Mouse (Mus musculus) brain, embryonic 14.5 days (tissue): Measurements from ENCODE around the gene Ankrd63.

Source experiments
- CTCF ChIP-seq: fragments of 200-500 bp; IDR thresholded peaks from 2 replicates; pipeline ENCODE4 v1.5.1; 2012; ENCODE audit warnings: inconsistent platforms, mild to moderate bottlenecking, moderate library complexity, borderline replicate concordance; ENCODE audit not compliant: insufficient read depth, insufficient read length; ENCODE audit errors: extremely low read depth
- POLR2A ChIP-seq: fragments of 200-500 bp; IDR thresholded peaks from 2 replicates; pipeline ENCODE4 v1.6.1; 2012; ENCODE audit warnings: mild to moderate bottlenecking, inconsistent platforms, borderline replicate concordance; ENCODE audit not compliant: poor library complexity, insufficient read depth, insufficient read length, severe bottlenecking; ENCODE audit errors: extremely low read depth

DNA sequence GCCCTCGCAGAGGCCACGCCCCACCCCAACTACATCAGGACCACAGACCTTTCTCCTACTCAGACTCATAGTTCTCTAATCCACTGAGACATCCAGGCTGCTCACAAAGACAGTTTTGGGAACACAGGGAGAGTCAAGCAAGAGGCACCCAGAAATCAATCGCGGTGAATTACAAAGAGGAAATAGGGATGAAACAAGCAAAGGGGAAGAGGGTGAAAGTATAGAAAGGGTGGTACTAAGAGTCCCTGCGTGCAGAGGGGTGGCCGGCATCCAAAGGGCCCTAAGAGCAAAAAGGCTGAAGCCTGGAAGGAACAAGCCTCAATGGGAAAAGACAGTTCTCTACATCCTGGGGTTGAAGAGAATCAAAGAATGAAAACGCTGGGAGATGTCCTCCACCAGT is 40.9 kb upstream of the Ankrd63 start:
- TF ChIP-seq POLR2A: no peak
- TF ChIP-seq CTCF: no peak
